ENCODE assay signal across 7 mouse cellular contexts in the genomic region with DNA sequence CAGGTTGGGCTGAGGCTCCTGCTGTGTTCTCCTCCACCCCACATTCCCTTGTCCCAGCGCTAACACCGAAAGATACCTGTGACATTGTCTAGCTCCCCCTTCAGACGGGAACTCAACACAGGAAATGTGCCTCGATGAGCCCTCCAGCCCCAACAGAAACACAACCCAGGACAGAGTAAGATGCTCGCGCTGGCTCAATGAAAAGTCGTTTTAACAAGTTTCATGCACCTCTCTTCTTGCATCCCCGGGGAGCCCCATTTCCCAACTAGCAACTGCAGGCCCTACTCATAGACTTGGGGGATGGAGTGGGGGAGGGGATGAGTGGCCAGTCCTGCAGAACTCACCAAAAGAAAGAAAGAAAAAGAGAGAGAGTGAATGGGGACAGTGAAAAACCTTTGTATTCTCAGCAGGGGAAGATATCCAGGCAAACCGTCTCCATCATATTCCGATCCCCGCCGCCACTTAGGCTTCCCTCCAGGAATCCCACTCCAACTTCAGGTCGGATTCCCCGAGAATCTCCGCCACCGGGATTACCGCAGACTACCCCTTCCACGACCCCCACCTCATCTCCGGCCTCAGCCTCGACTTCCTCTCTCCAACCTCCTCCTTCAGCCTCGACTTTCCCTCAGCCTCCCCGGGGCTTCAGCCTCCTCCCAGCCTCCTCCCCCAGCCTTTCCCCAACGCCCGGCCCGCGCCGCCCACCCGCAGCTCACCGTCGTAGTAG. TPM values are rescaled to one million over a fixed set of nuclear protein-coding genes. Genes with fewer than 3 reads are reported as not detected.
DNase-seq lines count a peak whose midpoint lies in the region; ATAC-seq and TF ChIP-seq lines count a peak whose summit lies in the region.

No protein-coding gene starts in this region.

- WGBS in cerebellum, adult 2 months, result 1% methylated on average over 30 of the region's 30 CpGs
- WGBS in midbrain, embryonic 13.5 days, result under 1% methylated on average over 30 of the region's 30 CpGs
- under 1% methylated on average over 30 of the region's 30 CpGs for WGBS in thymus, adult 2 months

- H3K4me2 ChIP-seq in CH12.LX (ENCODE audit: insufficient read depth, low read depth, poor library complexity, severe bottlenecking), result peak overlapping the region; percentile 98
- peak overlapping the region; percentile 75 for H3K4me2 ChIP-seq in midbrain, embryonic 13.5 days (replicated peaks)

- peak overlapping the region; percentile 98 for H3K9ac ChIP-seq in CH12.LX (ENCODE audit: insufficient read depth, low read depth)
- H3K9ac ChIP-seq in midbrain, embryonic 13.5 days (replicated peaks), result peak overlapping the region; percentile 88

- H3K27me3 ChIP-seq in CH12.LX (replicated peaks), result no peaks in the 10 kb centered on the region
- no peaks in the 10 kb centered on the region for H3K27me3 ChIP-seq in cerebellum, adult 2 months (ENCODE audit: control insufficient read depth, insufficient read depth, low read length)
- H3K27me3 ChIP-seq in midbrain, embryonic 13.5 days, result no peaks in the 10 kb centered on the region
- H3K27me3 ChIP-seq in thymus, adult 2 months (ENCODE audit: control insufficient read depth, insufficient read depth, low read length), result no peaks in the 10 kb centered on the region

- dilution Hi-C loops in CH12.LX (cut with MboI; ENCODE audit: extremely low pct_ligation_motif_present, extremely low pct_unique_long_range_greater_than_20kb, low sequenced_read_pairs), result no loop called here

- H3K36me3 ChIP-seq in CH12.LX (replicated peaks in 1 of 2; ENCODE audit: control insufficient read depth in 1 of 2, insufficient read depth in 1 of 2, low read length in 1 of 2), result peaks cover 10 to 33% of the 10 kb centered on the region in 2 experiments
- H3K36me3 ChIP-seq in midbrain, embryonic 13.5 days, result peaks cover 15% of the 10 kb centered on the region
- no peaks in the 10 kb centered on the region for H3K36me3 ChIP-seq in thymus, adult 2 months (ENCODE audit: control insufficient read depth, insufficient read depth, low read length)

- H3K79me2 ChIP-seq in CH12.LX (replicated peaks; ENCODE audit: control insufficient read depth, extremely low read depth, insufficient read depth, poor library complexity, severe bottlenecking), result peaks cover 53% of the 10 kb centered on the region

- peak; percentile 41 for DNase-seq in 416B (ENCODE audit: low read depth)
- peak; percentile 61 for DNase-seq in CH12.LX (ENCODE audit: extremely low read depth)
- DNase-seq in cerebellum, adult 2 months, result peak; percentile 27 to 41
- DNase-seq in forelimb bud, embryonic 11.5 days (ENCODE audit: low read depth, low spot score), result peak; percentile 36
- peak; percentile 21 for DNase-seq in kidney, postnatal 14 days
- DNase-seq in thymus, adult 2 months, result peak; percentile 56

- peak overlapping the region; percentile 67 for H3K27ac ChIP-seq in CH12.LX (ENCODE audit: insufficient read depth, low read depth)
- peak overlapping the region; percentile 60 for H3K27ac ChIP-seq in cerebellum, adult 2 months (ENCODE audit: insufficient read depth, low read length)
- peak overlapping the region; percentile 80 for H3K27ac ChIP-seq in midbrain, embryonic 13.5 days
- H3K27ac ChIP-seq in thymus, adult 2 months (ENCODE audit: control insufficient read depth, insufficient read depth, low read length), result peak overlapping the region; percentile 63

- peak; percentile 78 for ATAC-seq in midbrain, embryonic 13.5 days

- TF ChIP-seq EP300 in CH12.LX (IDR thresholded peaks at IDR 0.05; ENCODE audit: low read length), result no peak

- TF ChIP-seq RAD21 in CH12.LX (IDR thresholded peaks at IDR 0.05; ENCODE audit: low read depth, low read length), result no peak; the same call in none of the 2 replicates

- in situ Hi-C loops in CH12.LX (cut with MboI; ENCODE audit: low pct_ligation_motif_present, low pct_unique_long_range_greater_than_20kb, low sequenced_read_pairs), result no loop called here

- TF ChIP-seq CTCF in CH12.LX (conservative IDR thresholded peaks at IDR 0.05 in 1 of 2, IDR thresholded peaks at IDR 0.05 in 1 of 2; ENCODE audit: low read depth in 2 of 2, low read length in 2 of 2), result peak in 1 of 2 experiments; percentile 55; a peak in 2 of 4 replicates
- no peak for TF ChIP-seq CTCF in cerebellum, adult 2 months (IDR thresholded peaks at IDR 0.05; ENCODE audit: borderline replicate concordance, insufficient read depth, low read depth, low read length)
- TF ChIP-seq CTCF in thymus, adult 2 months (IDR thresholded peaks at IDR 0.05; ENCODE audit: borderline replicate concordance, control insufficient read depth, extremely low read depth, insufficient read depth, low read length, poor library complexity), result peak; percentile 30; the same call in 1 of the 2 replicates

- peak overlapping the region; percentile 96 to 100 (median 98) for H3K4me3 ChIP-seq in CH12.LX (replicated peaks in 1 of 3; ENCODE audit: low read depth in 2 of 3, low read length in 2 of 3, poor library complexity in 1 of 3)
- peak overlapping the region; percentile 99 for H3K4me3 ChIP-seq in cerebellum, adult 2 months (replicated peaks; ENCODE audit: insufficient read depth, low read depth, low read length)
- peak overlapping the region; percentile 84 for H3K4me3 ChIP-seq in midbrain, embryonic 13.5 days (replicated peaks)
- peak overlapping the region; percentile 81 for H3K4me3 ChIP-seq in thymus, adult 2 months (ENCODE audit: control insufficient read depth, insufficient read depth, low read length)

- no peaks in the 10 kb centered on the region for H3K9me3 ChIP-seq in CH12.LX (replicated peaks; ENCODE audit: low read length)
- no peaks in the 10 kb centered on the region for H3K9me3 ChIP-seq in midbrain, embryonic 13.5 days

- no peak for TF ChIP-seq POLR2A in CH12.LX (IDR thresholded peaks at IDR 0.05; ENCODE audit: low read depth, low read length)
- TF ChIP-seq POLR2A in cerebellum, adult 2 months (IDR thresholded peaks at IDR 0.05; ENCODE audit: borderline replicate concordance, insufficient read depth, low read length), result no peak
- no peak for TF ChIP-seq POLR2A in thymus, adult 2 months (IDR thresholded peaks at IDR 0.05; ENCODE audit: control insufficient read depth, extremely low read depth, insufficient read depth, low read length, poor library complexity)

- H3K4me1 ChIP-seq in CH12.LX (ENCODE audit: control insufficient read depth in 1 of 2, insufficient read depth in 2 of 2), result peaks cover 2 to 42% of the 10 kb centered on the region in 2 experiments; a peak in 2 of 4 replicates
- peaks cover 6% of the 10 kb centered on the region for H3K4me1 ChIP-seq in cerebellum, adult 2 months (ENCODE audit: control insufficient read depth, insufficient read depth, low read length)
- peaks cover 23% of the 10 kb centered on the region for H3K4me1 ChIP-seq in midbrain, embryonic 13.5 days (replicated peaks)
- H3K4me1 ChIP-seq in thymus, adult 2 months (replicated peaks; ENCODE audit: control insufficient read depth, insufficient read depth, low read length), result peaks cover 10% of the 10 kb centered on the region

TF ChIP-seq in CH12.LX, 34 proteins besides CTCF, POLR2A, EP300 and RAD21 (continues in another document):
- TF ChIP-seq ETS1 (conservative IDR thresholded peaks at IDR 0.05; ENCODE audit: low read depth, low read length) (no peak), MXI1 (IDR thresholded peaks at IDR 0.05; ENCODE audit: low read depth, low read length) (peak; percentile 53; the same call in 1 of the 2 replicates), TBP (conservative IDR thresholded peaks at IDR 0.05; ENCODE audit: low read depth, low read length) (0 out of 2 replicates have a peak, but pooled peaks have one; percentile 25), SMC3 (IDR thresholded peaks at IDR 0.05; ENCODE audit: low read depth, low read length) (0 out of 2 replicates have a peak, but pooled peaks have one; percentile 10), SIN3A (IDR thresholded peaks at IDR 0.05; ENCODE audit: low read length) (peak; percentile 65), TCF12 (IDR thresholded peaks at IDR 0.05; ENCODE audit: low read depth, low read length) (no peak; the same call in 1 of the 2 replicates), HCFC1 (IDR thresholded peaks at IDR 0.05; ENCODE audit: low read depth, low read length) (peak; percentile 25; the same call in 1 of the 2 replicates), CHD1 (IDR thresholded peaks at IDR 0.05; ENCODE audit: low read depth, low read length) (peak; percentile 38; the same call in 1 of the 2 replicates)

RNA-seq across cellular contexts. Expression of a gene that starts 0.5 kb away (rescaled TPM):
- total RNA-seq in CH12.LX (2012; rRNA removed) (71.7 and 75.4 TPM in 2 replicates), CH12.LX (2014; rRNA removed) (104 and 106 TPM in 2 replicates)
- polyA plus RNA-seq in CH12.LX (2012; ENCODE audit: insufficient read length, low read depth), result 231 and 233 TPM in 2 replicates
- 61.5 and 66.8 TPM in 2 replicates for polyA plus RNA-seq in cerebellum, adult 2 months (2012; rRNA removed)
- 138 TPM in 2 replicates for polyA plus RNA-seq in midbrain, embryonic 13.5 days (2015; fragmentation: Nextera tagmentation; extraction: Ambion mirVana)
- 198 and 201 TPM in 2 replicates for polyA plus RNA-seq in thymus, adult 2 months (2012; rRNA removed)

RNA-seq across cellular contexts. Expression of a gene that starts 28.6 kb away (rescaled TPM):
- total RNA-seq in CH12.LX (2012; rRNA removed) (194 and 195 TPM in 2 replicates), CH12.LX (2014; rRNA removed) (260 and 265 TPM in 2 replicates)
- 423 and 494 TPM in 2 replicates for polyA plus RNA-seq in CH12.LX (2012; ENCODE audit: insufficient read length, low read depth)
- 68.0 and 70.0 TPM in 2 replicates for polyA plus RNA-seq in cerebellum, adult 2 months (2012; rRNA removed)
- polyA plus RNA-seq in midbrain, embryonic 13.5 days (2015; fragmentation: Nextera tagmentation; extraction: Ambion mirVana), result 1,749 and 1,885 TPM in 2 replicates
- 152 and 190 TPM in 2 replicates for polyA plus RNA-seq in thymus, adult 2 months (2012; rRNA removed)

RNA-seq across cellular contexts. Expression of a gene that starts 31.4 kb away (rescaled TPM):
- total RNA-seq in CH12.LX (2012; rRNA removed) (67.2 and 80.9 TPM in 2 replicates), CH12.LX (2014; rRNA removed) (64.6 and 70.0 TPM in 2 replicates)
- polyA plus RNA-seq in CH12.LX (2012; ENCODE audit: insufficient read length, low read depth), result 138 and 177 TPM in 2 replicates
- polyA plus RNA-seq in cerebellum, adult 2 months (2012; rRNA removed), result 0.92 and 1.00 TPM in 2 replicates
- 5.9 and 7.1 TPM in 2 replicates for polyA plus RNA-seq in midbrain, embryonic 13.5 days (2015; fragmentation: Nextera tagmentation; extraction: Ambion mirVana)
- 1,584 and 1,845 TPM in 2 replicates for polyA plus RNA-seq in thymus, adult 2 months (2012; rRNA removed)

RNA-seq across cellular contexts. Expression of a gene that starts 36.3 kb away (rescaled TPM):
- total RNA-seq in CH12.LX (2012; rRNA removed) (1.1 and 1.4 TPM in 2 replicates), CH12.LX (2014; rRNA removed) (0.49 TPM in 1 of 2 replicates, not detected in the other)
- 0.82 and 1.2 TPM in 2 replicates for polyA plus RNA-seq in CH12.LX (2012; ENCODE audit: insufficient read length, low read depth)
- polyA plus RNA-seq in cerebellum, adult 2 months (2012; rRNA removed), result 0.26 and 0.40 TPM in 2 replicates
- polyA plus RNA-seq in midbrain, embryonic 13.5 days (2015; fragmentation: Nextera tagmentation; extraction: Ambion mirVana), result 0.22 and 0.35 TPM in 2 replicates
- polyA plus RNA-seq in thymus, adult 2 months (2012; rRNA removed), result 2.6 and 3.0 TPM in 2 replicates

RNA-seq across cellular contexts. Expression of a gene that starts 51.0 kb away (rescaled TPM):
- total RNA-seq in CH12.LX (2012; rRNA removed) (not detected in 2 replicates), CH12.LX (2014; rRNA removed) (not detected in 2 replicates)
- polyA plus RNA-seq in CH12.LX (2012; ENCODE audit: insufficient read length, low read depth), result not detected in 2 replicates
- polyA plus RNA-seq in cerebellum, adult 2 months (2012; rRNA removed), result 0.67 and 0.92 TPM in 2 replicates
- not detected in 2 replicates for polyA plus RNA-seq in midbrain, embryonic 13.5 days (2015; fragmentation: Nextera tagmentation; extraction: Ambion mirVana)
- 0.92 and 1.1 TPM in 2 replicates for polyA plus RNA-seq in thymus, adult 2 months (2012; rRNA removed)

Comparison
In these comparisons a context has a peak if more than half of its experiments do, and no peak if none do; other contexts are left out.
1. Peak in every context shown above with its lines: DNase-seq, ATAC-seq, H3K4me3 ChIP-seq and H3K27ac ChIP-seq.
2. RNA of a gene that starts 31.4 kb away (polyA plus RNA-seq): 1,584 to 1,845 TPM in thymus, adult 2 months and 138 to 177 TPM in CH12.LX; 5.9 to 7.1 TPM in midbrain, embryonic 13.5 days and 0.92 to 1.00 TPM in cerebellum, adult 2 months; every median in the first group is over 10 times any median in the second.